Mouse (Mus musculus) lung, embryonic 14.5 days (tissue): Measurements from ENCODE around the gene Ypel3. TPM values are rescaled to one million over a fixed set of nuclear protein-coding genes. Genes with fewer than 3 reads are reported as not detected.

ENCODE experiments used
- ATAC-seq: fragments of 200-750 bp; cut with Nextera tagmentation; 2 replicates; pipeline ENCODE4 v1.8.0; 2017; ENCODE audit warnings: mild to moderate bottlenecking, moderate TSS enrichment, moderate library complexity; ENCODE audit not compliant: insufficient read depth
- DNase-seq: peaks from one replicate; pipeline ENCODE4 v3.0.0-alpha.2; 2015
- H3K27ac ChIP-seq: fragments of 300-500 bp; sonication (generic); 2 replicates; pipeline ENCODE4 v1.5.1; 2014; ENCODE audit warnings: low read depth, mild to moderate bottlenecking, moderate library complexity
- H3K27me3 ChIP-seq: fragments of 300-500 bp; sonication (generic); 2 replicates; pipeline ENCODE4 v1.6.1; 2014; ENCODE audit warnings: low read length, control low read depth; ENCODE audit not compliant: insufficient read depth
- H3K36me3 ChIP-seq: fragments of 300-500 bp; sonication (generic); 2 replicates; pipeline ENCODE4 v1.6.1; 2014; ENCODE audit warnings: control low read depth; ENCODE audit not compliant: insufficient read depth
- H3K4me1 ChIP-seq: fragments of 300-500 bp; sonication (generic); 2 replicates; pipeline ENCODE4 v1.6.1; 2014; ENCODE audit warnings: antibody characterized with exemption, control low read depth; ENCODE audit not compliant: insufficient read depth
- H3K4me2 ChIP-seq: fragments of 300-500 bp; sonication (generic); 2 replicates; pipeline ENCODE4 v1.6.1; 2014; ENCODE audit warnings: mild to moderate bottlenecking
- H3K4me3 ChIP-seq: fragments of 300-500 bp; sonication (generic); 2 replicates; pipeline ENCODE4 v1.5.1; 2014; ENCODE audit warnings: low read depth, low read length
- H3K9ac ChIP-seq: fragments of 300-500 bp; sonication (generic); 2 replicates; pipeline ENCODE4 v1.6.1; 2014
- H3K9me3 ChIP-seq: fragments of 300-500 bp; sonication (generic); 2 replicates; pipeline ENCODE4 v1.6.1; 2016; ENCODE audit warnings: low read depth, low read length, control low read depth
- CTCF ChIP-seq: IDR thresholded peaks from 2 replicates; pipeline ENCODE4 v1.5.1; 2016; ENCODE audit warnings: antibody characterized with exemption, low read depth
- WGBS: fragments of 180-500 bp; shearing (Covaris S2); extraction: QIAGEN DNeasy Blood & Tissue Kit; methylation state at CpG from one replicate; pipeline ENCODE4 v1.1.7; 2014; 5-methylcytosine and 5-hydroxymethylcytosine counted together
- polyA plus RNA-seq: library from polyadenylated mRNA; unstranded; fragments of >200 nt; fragmentation: Nextera tagmentation; extraction: Ambion mirVana; gene quantifications from 2 replicates; pipeline ENCODE4 v1.2.1, GENCODE M21; 2014

Gene Ypel3
- polyA plus RNA-seq, 1 experiment from 2014 or later: 91.2 TPM

GRCm38 (mm10) chr7:126781661-126782370 is 5.1 kb downstream of the Ypel3 start:
- Histone ChIP-seq H3K9ac (peak overlapping the region; percentile 58), H3K4me3 (no peak overlapping the region), H3K36me3 (peaks cover 36% of the 10 kb centered on the region), H3K9me3 (no peaks in the 10 kb centered on the region), H3K4me1 (peaks cover 21% of the 10 kb centered on the region), H3K4me2 (peak overlapping the region; percentile 74; the same call in 1 of the 2 replicates), H3K27ac (no peak overlapping the region), H3K27me3 (no peaks in the 10 kb centered on the region)
- ATAC-seq (no peak), DNase-seq (no peak)
- TF ChIP-seq CTCF: no peak
- 34% methylated on average over 11 of the region's 11 CpGs for WGBS

GRCm38 (mm10) chr7:126782693-126783092 is 5.9 kb downstream of the Ypel3 start:
- Histone ChIP-seq H3K27me3 (no peaks in the 10 kb centered on the region), H3K27ac (no peak overlapping the region), H3K36me3 (peaks cover 45% of the 10 kb centered on the region), H3K4me2 (no peak overlapping the region), H3K4me1 (peaks cover 16% of the 10 kb centered on the region), H3K4me3 (no peak overlapping the region), H3K9me3 (no peaks in the 10 kb centered on the region), H3K9ac (no peak overlapping the region)
- ATAC-seq (no peak), DNase-seq (no peak)
- WGBS: 76% methylated on average over 13 of the region's 13 CpGs
- no peak for TF ChIP-seq CTCF

- H3K36me3 ChIP-seq: peaks cover 59% of the 10 kb centered on the region
- no peak overlapping the region for H3K9ac ChIP-seq
- H3K4me1 ChIP-seq: peaks cover 13% of the 10 kb centered on the region
- TF ChIP-seq CTCF: no peak
- no peak overlapping the region for H3K4me3 ChIP-seq
- ATAC-seq (no peak), DNase-seq (no peak)
- no peaks in the 10 kb centered on the region for H3K27me3 ChIP-seq
- 80% methylated on average over 7 of the region's 7 CpGs for WGBS
- H3K9me3 ChIP-seq: no peaks in the 10 kb centered on the region
- no peak overlapping the region for H3K4me2 ChIP-seq
- H3K27ac ChIP-seq: no peak overlapping the region
Observed at GRCm38 (mm10) chr7:126784469-126784868, 7.7 kb downstream of the Ypel3 start.

GRCm38 (mm10) chr7:126785056-126785455 is 8.3 kb downstream of the Ypel3 start:
- Histone ChIP-seq H3K27me3 (no peaks in the 10 kb centered on the region), H3K9ac (no peak overlapping the region), H3K27ac (no peak overlapping the region), H3K9me3 (no peaks in the 10 kb centered on the region), H3K4me2 (no peak overlapping the region), H3K36me3 (peaks cover 65% of the 10 kb centered on the region), H3K4me1 (peaks cover 9% of the 10 kb centered on the region), H3K4me3 (no peak overlapping the region)
- ATAC-seq: no peak
- WGBS: 52% methylated on average over 4 of the region's 4 CpGs
- no peak for DNase-seq
- no peak for TF ChIP-seq CTCF

GRCm38 (mm10) chr7:126786142-126786541 is 9.4 kb downstream of the Ypel3 start:
- ATAC-seq (no peak), DNase-seq (no peak)
- H3K27me3 ChIP-seq: no peaks in the 10 kb centered on the region
- peaks cover 6% of the 10 kb centered on the region for H3K4me1 ChIP-seq
- TF ChIP-seq CTCF: no peak
- H3K9ac ChIP-seq: no peak overlapping the region
- H3K4me2 ChIP-seq: no peak overlapping the region
- no peak overlapping the region for H3K4me3 ChIP-seq
- 89% methylated on average over 14 of the region's 14 CpGs for WGBS
- no peaks in the 10 kb centered on the region for H3K9me3 ChIP-seq
- H3K27ac ChIP-seq: no peak overlapping the region
- H3K36me3 ChIP-seq: peaks cover 69% of the 10 kb centered on the region

- 90% methylated on average over 4 of the region's 4 CpGs for WGBS
- H3K27ac ChIP-seq: no peak overlapping the region
- ATAC-seq (no peak), DNase-seq (no peak)
- TF ChIP-seq CTCF: no peak
- H3K4me2 ChIP-seq: no peak overlapping the region
- no peaks in the 10 kb centered on the region for H3K9me3 ChIP-seq
- no peak overlapping the region for H3K4me3 ChIP-seq
- H3K4me1 ChIP-seq: 0 out of 2 replicates have a peak, but pooled peaks cover 4% of the 10 kb centered on the region
- no peaks in the 10 kb centered on the region for H3K27me3 ChIP-seq
- peaks cover 63% of the 10 kb centered on the region for H3K36me3 ChIP-seq
- H3K9ac ChIP-seq: no peak overlapping the region
Observed at GRCm38 (mm10) chr7:126789141-126789540, 12.4 kb downstream of the Ypel3 start.

GRCm38 (mm10) chr7:126791851-126792720 is 15.3 kb downstream of the Ypel3 start, which contains the start of gene Ppp4c:
Gene Ppp4c, minus strand, starts transcription at chr7:126792496.
- WGBS: under 1% methylated on average over 75 of the region's 83 CpGs
- Histone ChIP-seq H3K9ac (peak within 1 kb of the TSS; percentile 83), H3K4me2 (peak within 1 kb of the TSS; percentile 85), H3K27me3 (no peaks in the 10 kb centered on the region), H3K27ac (peak within 1 kb of the TSS; percentile 98), H3K9me3 (no peaks in the 10 kb centered on the region), H3K4me3 (peak within 1 kb of the TSS; percentile 78), H3K4me1 (peaks cover 4% of the 10 kb centered on the region; the same call in 1 of the 2 replicates), H3K36me3 (peaks cover 63% of the 10 kb centered on the region)
- DNase-seq (peak; percentile 100), ATAC-seq (peak; percentile 95)
- no peak for TF ChIP-seq CTCF
